Mouse (Mus musculus) heart, adult 2 months (tissue): ENCODE results near the gene Btbd11.

ENCODE experiments used
- CTCF ChIP-seq: fragments of 200-600 bp; IDR thresholded peaks from 2 replicates; pipeline ENCODE4 v1.8.1; 2022; ENCODE audit warnings: antibody characterized with exemption, mild to moderate bottlenecking, moderate library complexity
- EP300 ChIP-seq: fragments of 200-500 bp; IDR thresholded peaks from 2 replicates; pipeline ENCODE4 v1.6.1; 2011; ENCODE audit warnings: low read depth, low read length, control low read depth; ENCODE audit not compliant: insufficient read depth

GRCm38 (mm10) chr10:85475642-85476345 lies 89.2 kb downstream of the Btbd11 start:
- no peak for TF ChIP-seq CTCF
- no peak for TF ChIP-seq EP300
